Mouse (Mus musculus) heart, embryonic 11.5 days (tissue): Measurements from ENCODE around the gene Tmem9. TPM values are rescaled to one million over a fixed set of nuclear protein-coding genes. Genes with fewer than 3 reads are reported as not detected.
A peak's percentile ranks its signal among the peaks of the same experiment; 100 is the strongest.

Experiments
- ATAC-seq: fragments of 200-750 bp; cut with Nextera tagmentation; replicated peaks from 2 replicates; pipeline ENCODE4 v1.8.0; 2017; ENCODE audit warnings: moderate library complexity; ENCODE audit not compliant: insufficient number of reproducible peaks, low FRiP score, low TSS enrichment
- H3K27ac ChIP-seq: fragments of 300-500 bp; sonication (generic); 2 replicates; pipeline ENCODE4 v1.5.1; 2014; ENCODE audit warnings: mild to moderate bottlenecking, low read depth, low read length
- H3K27me3 ChIP-seq: fragments of 300-500 bp; sonication (generic); 2 replicates; pipeline ENCODE4 v1.6.1; 2014; ENCODE audit warnings: mild to moderate bottlenecking, low read length, mixed read lengths; ENCODE audit not compliant: control insufficient read depth, insufficient read depth
- H3K36me3 ChIP-seq: fragments of 300-500 bp; sonication (generic); 2 replicates; pipeline ENCODE4 v1.6.1; 2014; ENCODE audit warnings: mild to moderate bottlenecking, low read length, moderate library complexity, mixed read lengths; ENCODE audit not compliant: control insufficient read depth, insufficient read depth
- H3K4me1 ChIP-seq: fragments of 300-500 bp; sonication (generic); 2 replicates; pipeline ENCODE4 v1.6.1; 2014; ENCODE audit warnings: low read length; ENCODE audit not compliant: control insufficient read depth, insufficient read depth
- H3K4me2 ChIP-seq: fragments of 300-500 bp; sonication (generic); 2 replicates; pipeline ENCODE4 v1.6.1; 2014; ENCODE audit warnings: mild to moderate bottlenecking, moderate library complexity
- H3K4me3 ChIP-seq: fragments of 300-500 bp; sonication (generic); 2 replicates; pipeline ENCODE4 v1.5.1; 2014; ENCODE audit warnings: low read depth, low read length
- H3K9ac ChIP-seq: fragments of 300-500 bp; sonication (generic); 2 replicates; pipeline ENCODE4 v1.6.1; 2014; ENCODE audit warnings: mild to moderate bottlenecking, low read depth, low read length, moderate library complexity
- H3K9me3 ChIP-seq: fragments of 300-500 bp; sonication (generic); replicated peaks from 2 replicates; pipeline ENCODE4 v1.6.1; 2016; ENCODE audit warnings: low read length; ENCODE audit not compliant: control insufficient read depth
- WGBS: fragments of 180-500 bp; shearing (Covaris S2); extraction: QIAGEN DNeasy Blood & Tissue Kit; methylation state at CpG from one replicate; pipeline ENCODE4 v1.1.7; 2014; ENCODE audit not compliant: insufficient replicate concordance; 5-methylcytosine and 5-hydroxymethylcytosine counted together
- polyA plus RNA-seq: library from polyadenylated mRNA; unstranded; fragments of >200 nt; fragmentation: Nextera tagmentation; extraction: Ambion mirVana; gene quantifications from 2 replicates; pipeline ENCODE4 v1.2.1, GENCODE M21; 2014

Tmem9 gene
- polyA plus RNA-seq, 1 experiment from 2014 or later, result 106 TPM

- Histone ChIP-seq H3K4me3 (no peak overlapping the region), H3K27ac (no peak overlapping the region), H3K36me3 (0 out of 2 replicates have a peak, but pooled peaks cover 4% of the 10 kb centered on the region), H3K9me3 (no peaks in the 10 kb centered on the region), H3K4me1 (no peaks in the 10 kb centered on the region), H3K27me3 (peaks cover 11% of the 10 kb centered on the region; the same call in 1 of the 2 replicates), H3K4me2 (peak overlapping the region; percentile 11; the same call in 1 of the 2 replicates), H3K9ac (no peak overlapping the region)
- no peak for ATAC-seq
- 9% methylated on average over 11 of the region's 11 CpGs for WGBS
These were observed 32.5 kb downstream of the Tmem9 start for GRCm38 (mm10) chr1:136040452-136040851.

DNA sequence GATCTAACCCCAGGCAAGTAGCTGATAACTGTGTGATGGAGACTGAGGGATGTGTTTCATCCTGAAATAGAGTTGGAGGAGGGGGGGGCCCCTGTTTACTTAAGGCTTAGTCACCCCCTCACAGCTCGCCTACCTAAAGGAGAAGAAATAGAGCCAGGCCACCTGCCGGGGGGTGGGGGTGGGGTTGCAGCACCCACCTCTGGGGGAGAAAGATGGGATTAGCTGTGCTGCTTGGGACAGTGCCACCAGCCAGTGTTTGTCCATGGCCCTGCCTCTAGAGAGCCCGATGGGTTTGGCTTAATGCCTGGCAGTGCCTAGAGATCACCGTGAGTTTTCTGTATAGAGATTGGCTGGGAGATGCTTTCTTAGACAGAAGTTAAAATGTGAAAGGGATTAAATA, 32.9 kb downstream of the Tmem9 start:
- Histone ChIP-seq H3K4me2 (no peak overlapping the region; the same call in 1 of the 2 replicates), H3K27ac (no peak overlapping the region), H3K27me3 (peaks cover 11% of the 10 kb centered on the region; the same call in 1 of the 2 replicates), H3K36me3 (0 out of 2 replicates have a peak, but pooled peaks cover under 1% of the 10 kb centered on the region), H3K4me1 (no peaks in the 10 kb centered on the region), H3K9ac (no peak overlapping the region), H3K9me3 (no peaks in the 10 kb centered on the region), H3K4me3 (no peak overlapping the region)
- 0 out of 2 replicates have a peak, but pooled peaks have one; percentile 23 for ATAC-seq
- 23% methylated on average over 4 of the region's 4 CpGs for WGBS

DNA sequence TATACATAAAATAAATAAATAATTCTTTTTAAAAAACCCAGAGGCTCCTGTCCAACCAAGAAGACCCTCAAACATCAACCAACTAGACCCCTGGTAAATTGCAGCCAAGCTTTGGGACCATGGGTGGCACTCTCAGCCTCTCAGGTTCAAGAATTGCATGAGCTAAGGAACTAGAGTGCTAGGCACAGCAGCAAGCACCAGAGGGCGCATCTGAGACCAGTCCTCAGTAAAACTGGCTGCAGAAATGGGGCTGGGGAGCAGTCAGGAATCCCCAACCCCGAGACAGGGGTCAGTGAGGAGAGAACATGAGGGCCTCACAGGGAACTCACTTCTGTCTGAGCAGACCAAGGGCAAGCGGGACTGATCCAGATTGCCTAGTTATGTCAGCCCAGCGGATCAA, 37.8 kb downstream of the Tmem9 start:
- H3K36me3 ChIP-seq, result no peaks in the 10 kb centered on the region
- no peak overlapping the region for H3K27ac ChIP-seq
- WGBS, result 13% methylated on average over 4 of the region's 4 CpGs
- H3K4me2 ChIP-seq, result no peak overlapping the region
- ATAC-seq, result no peak
- H3K9me3 ChIP-seq, result no peaks in the 10 kb centered on the region
- H3K9ac ChIP-seq, result no peak overlapping the region
- peaks cover 29% of the 10 kb centered on the region for H3K27me3 ChIP-seq
- peaks cover 6% of the 10 kb centered on the region for H3K4me1 ChIP-seq
- H3K4me3 ChIP-seq, result no peak overlapping the region

GRCm38 (mm10) chr1:136047432-136047831, 39.5 kb downstream of the Tmem9 start:
- H3K4me2 ChIP-seq, result no peak overlapping the region
- no peak overlapping the region for H3K9ac ChIP-seq
- no peak overlapping the region for H3K27ac ChIP-seq
- H3K4me3 ChIP-seq, result no peak overlapping the region
- no peak for ATAC-seq
- 3% methylated on average over 2 of the region's 2 CpGs for WGBS
- H3K27me3 ChIP-seq, result peaks cover 39% of the 10 kb centered on the region
- no peaks in the 10 kb centered on the region for H3K9me3 ChIP-seq
- H3K36me3 ChIP-seq, result no peaks in the 10 kb centered on the region
- peaks cover 16% of the 10 kb centered on the region for H3K4me1 ChIP-seq

- Histone ChIP-seq H3K9ac (no peak overlapping the region), H3K4me2 (no peak overlapping the region), H3K4me1 (peaks cover 16% of the 10 kb centered on the region), H3K27ac (no peak overlapping the region), H3K9me3 (no peaks in the 10 kb centered on the region), H3K4me3 (no peak overlapping the region), H3K36me3 (no peaks in the 10 kb centered on the region), H3K27me3 (peaks cover 41% of the 10 kb centered on the region)
- WGBS, result 65% methylated on average over 9 of the region's 9 CpGs
- no peak for ATAC-seq
These were observed 39.9 kb downstream of the Tmem9 start for GRCm38 (mm10) chr1:136047894-136048293.

GRCm38 (mm10) chr1:136050312-136051012, 42.5 kb downstream of the Tmem9 start, which contains the start of gene Ascl5:
Gene Ascl5, plus strand, starts transcription at chr1:136050804.
- H3K9me3 ChIP-seq, result no peaks in the 10 kb centered on the region
- H3K27ac ChIP-seq, result no peak within 1 kb of the TSS
- H3K27me3 ChIP-seq, result peaks cover 39% of the 10 kb centered on the region
- H3K4me2 ChIP-seq, result peak within 1 kb of the TSS; percentile 64
- WGBS, result 19% methylated on average over 29 of the region's 29 CpGs
- H3K36me3 ChIP-seq, result no peaks in the 10 kb centered on the region
- no peak within 1 kb of the TSS for H3K9ac ChIP-seq
- H3K4me1 ChIP-seq, result peaks cover 16% of the 10 kb centered on the region
- H3K4me3 ChIP-seq, result peak within 1 kb of the TSS; percentile 31
- no peak for ATAC-seq

DNA sequence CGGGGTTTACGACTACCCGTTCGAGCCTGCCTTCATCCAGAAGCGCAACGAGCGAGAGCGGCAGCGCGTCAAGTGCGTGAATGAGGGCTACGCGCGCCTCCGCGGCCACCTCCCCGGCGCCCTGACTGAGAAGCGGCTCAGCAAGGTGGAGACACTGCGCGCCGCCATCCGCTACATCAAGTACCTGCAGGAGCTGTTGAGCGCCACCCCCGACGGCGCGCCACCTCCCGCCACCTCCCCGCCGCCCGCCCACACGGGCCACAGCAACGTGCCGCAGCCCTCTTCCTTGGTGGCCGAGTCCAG, 43.0 kb downstream of the Tmem9 start:
- Histone ChIP-seq H3K9me3 (no peaks in the 10 kb centered on the region), H3K9ac (no peak overlapping the region), H3K27me3 (peaks cover 39% of the 10 kb centered on the region), H3K4me1 (peaks cover 16% of the 10 kb centered on the region), H3K4me3 (peak overlapping the region; percentile 31), H3K36me3 (no peaks in the 10 kb centered on the region), H3K27ac (no peak overlapping the region), H3K4me2 (peak overlapping the region; percentile 64)
- ATAC-seq, result 0 out of 2 replicates have a peak, but pooled peaks have one; percentile 15
- WGBS, result 1% methylated on average over 36 of the region's 36 CpGs

DNA sequence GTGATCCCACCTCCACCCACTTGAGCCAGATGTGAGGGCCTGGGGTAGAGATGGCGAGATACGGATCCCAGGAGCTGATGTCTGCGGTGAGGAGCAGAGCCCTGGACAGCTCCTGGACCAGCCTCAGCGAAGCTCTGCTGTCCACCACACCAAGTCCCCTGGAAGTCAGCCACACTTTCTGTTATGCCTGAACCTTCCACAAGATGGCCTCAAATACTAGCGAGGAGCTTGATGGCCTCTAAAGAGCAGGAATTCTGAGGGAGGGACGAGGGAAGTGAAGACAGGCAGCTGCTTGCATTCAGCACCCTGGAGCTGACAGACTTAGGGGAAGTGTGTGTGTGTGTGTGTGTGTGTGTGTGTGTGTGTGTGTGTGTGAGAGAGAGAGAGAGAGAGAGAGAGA, 43.5 kb downstream of the Tmem9 start:
- H3K4me2 ChIP-seq, result peak overlapping the region; percentile 64
- H3K4me1 ChIP-seq, result peaks cover 16% of the 10 kb centered on the region
- WGBS, result 0% methylated on average over 6 of the region's 6 CpGs
- H3K9ac ChIP-seq, result no peak overlapping the region
- H3K27me3 ChIP-seq, result peaks cover 39% of the 10 kb centered on the region
- no peak overlapping the region for H3K27ac ChIP-seq
- H3K36me3 ChIP-seq, result no peaks in the 10 kb centered on the region
- no peaks in the 10 kb centered on the region for H3K9me3 ChIP-seq
- H3K4me3 ChIP-seq, result peak overlapping the region; percentile 31; the same call in 1 of the 2 replicates
- peak; percentile 25; the same call in 1 of the 2 replicates for ATAC-seq

GRCm38 (mm10) chr1:136052547-136052946, 44.6 kb downstream of the Tmem9 start, which contains the start of gene Cacna1s:
Gene Cacna1s, plus strand, starts transcription at chr1:136052750.
- H3K4me3 ChIP-seq, result no peak within 1 kb of the TSS
- H3K9me3 ChIP-seq, result no peaks in the 10 kb centered on the region
- peaks cover 16% of the 10 kb centered on the region for H3K4me1 ChIP-seq
- no peak within 1 kb of the TSS for H3K9ac ChIP-seq
- ATAC-seq, result 0 out of 2 replicates have a peak, but pooled peaks have one; percentile 11
- H3K27me3 ChIP-seq, result peaks cover 39% of the 10 kb centered on the region
- H3K36me3 ChIP-seq, result no peaks in the 10 kb centered on the region
- WGBS, result 20% methylated on average over 11 of the region's 11 CpGs
- H3K27ac ChIP-seq, result no peak within 1 kb of the TSS
- no peak within 1 kb of the TSS for H3K4me2 ChIP-seq
